Mouse (Mus musculus): Measurements from ENCODE around the gene Ptpn21.

- TF ChIP-seq EP300 (optimal IDR thresholded peaks at IDR 0.05) (no peak), CTCF (IDR thresholded peaks at IDR 0.05; ENCODE audit: low read depth) (no peak)
Observed at GRCm38 (mm10) chr12:98697202-98697601, 40.0 kb downstream of the Ptpn21 start.

Data from stomach, postnatal 0 days (tissue).